In the genomic region with DNA sequence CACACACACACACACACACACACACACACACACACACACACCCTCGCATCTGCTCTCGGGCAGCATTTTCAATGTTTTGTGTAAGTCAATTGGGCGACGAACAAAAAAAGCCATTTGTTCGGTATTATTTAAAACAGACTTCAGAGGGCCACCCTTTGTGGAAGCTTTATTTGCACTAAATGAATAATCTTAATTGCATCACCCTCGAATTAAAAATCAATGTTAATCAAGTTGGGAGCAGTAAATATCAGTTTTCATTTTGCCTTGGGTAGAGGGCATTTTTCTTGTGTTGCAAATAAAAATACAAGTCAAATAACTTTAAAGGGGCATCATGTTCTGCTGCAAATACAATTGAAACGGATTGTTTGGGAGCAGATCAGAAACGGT, we compare ENCODE assay signal across 20 mouse cellular contexts. TPM values are rescaled to one million over a fixed set of nuclear protein-coding genes. Genes with fewer than 3 reads are reported as not detected.
A peak's percentile ranks its signal among the peaks of the same experiment; 100 is the strongest.
DNase-seq lines count a peak whose midpoint lies in the region; ATAC-seq and TF ChIP-seq lines count a peak whose summit lies in the region.
"Had no signal": no experiment of that assay in that cellular context is flagged by ENCODE, and none has a peak within 500 bp of the region (broad histone marks: within the 10 kb centered on the region; RNA-seq: fewer than 3 reads in every experiment).

No protein-coding gene starts in this region.

- H3K9me3 ChIP-seq in forebrain, postnatal 0 days (ENCODE audit: low read length), result no peaks in the 10 kb centered on the region
- no peaks in the 10 kb centered on the region for H3K9me3 ChIP-seq in forebrain, embryonic 11.5 days (ENCODE audit: control insufficient read depth, low read length)
- H3K9me3 ChIP-seq in intestine, postnatal 0 days (ENCODE audit: control insufficient read depth), result no peaks in the 10 kb centered on the region
- no peaks in the 10 kb centered on the region for H3K9me3 ChIP-seq in intestine, embryonic 15.5 days
- H3K9me3 ChIP-seq in neural tube, embryonic 13.5 days, result no peaks in the 10 kb centered on the region
- H3K9me3 ChIP-seq in neural tube, embryonic 15.5 days (replicated peaks), result no peaks in the 10 kb centered on the region
- H3K9me3 ChIP-seq: embryonic facial prominence, embryonic 12.5 days; heart, embryonic 13.5 days had no signal

- H3K4me1 ChIP-seq in forebrain, postnatal 0 days (ENCODE audit: insufficient read depth), result no peaks in the 10 kb centered on the region
- H3K4me1 ChIP-seq in forebrain, embryonic 11.5 days (replicated peaks; ENCODE audit: control insufficient read depth, insufficient read depth, low read length), result peaks cover 7% of the 10 kb centered on the region
- no peaks in the 10 kb centered on the region; the same call in 1 of the 2 replicates for H3K4me1 ChIP-seq in intestine, postnatal 0 days (replicated peaks; ENCODE audit: control insufficient read depth, insufficient read depth, low read length)
- 0 out of 2 replicates have a peak, but pooled peaks cover 7% of the 10 kb centered on the region for H3K4me1 ChIP-seq in intestine, embryonic 15.5 days (replicated peaks)
- peaks cover 14% of the 10 kb centered on the region; the same call in 1 of the 2 replicates for H3K4me1 ChIP-seq in neural tube, embryonic 13.5 days (replicated peaks)
- H3K4me1 ChIP-seq in neural tube, embryonic 15.5 days, result peaks cover 9% of the 10 kb centered on the region

- 2% methylated on average over 8 of the region's 8 CpGs for WGBS in forebrain, postnatal 0 days
- under 1% methylated on average over 8 of the region's 8 CpGs for WGBS in forebrain, embryonic 11.5 days
- WGBS in intestine, postnatal 0 days, result 2% methylated on average over 8 of the region's 8 CpGs
- WGBS in intestine, embryonic 15.5 days, result 1% methylated on average over 8 of the region's 8 CpGs
- 2% methylated on average over 8 of the region's 8 CpGs for WGBS in neural tube, embryonic 13.5 days
- WGBS in neural tube, embryonic 15.5 days, result under 1% methylated on average over 8 of the region's 8 CpGs

- no peak overlapping the region for H3K27ac ChIP-seq in forebrain, postnatal 0 days (ENCODE audit: low read depth, low read length)
- no peak overlapping the region for H3K27ac ChIP-seq in forebrain, embryonic 11.5 days (ENCODE audit: low read depth, low read length)
- no peak overlapping the region for H3K27ac ChIP-seq in intestine, postnatal 0 days (ENCODE audit: low read depth, low read length)
- no peak overlapping the region for H3K27ac ChIP-seq in intestine, embryonic 15.5 days
- peak overlapping the region; percentile 78; the same call in 1 of the 2 replicates for H3K27ac ChIP-seq in neural tube, embryonic 13.5 days (replicated peaks)
- no peak overlapping the region; the same call in 1 of the 2 replicates for H3K27ac ChIP-seq in neural tube, embryonic 15.5 days (replicated peaks)
- H3K27ac ChIP-seq: embryonic facial prominence, embryonic 12.5 days; heart, embryonic 13.5 days; liver, embryonic 14.5 days had no signal

- no peak for ATAC-seq in forebrain, postnatal 0 days
- ATAC-seq in forebrain, embryonic 11.5 days (replicated peaks; ENCODE audit: low FRiP score), result no peak
- ATAC-seq in intestine, postnatal 0 days, result no peak
- no peak for ATAC-seq in intestine, embryonic 15.5 days
- no peak for ATAC-seq in neural tube, embryonic 13.5 days (ENCODE audit: low read depth)
- ATAC-seq in neural tube, embryonic 15.5 days (ENCODE audit: low FRiP score), result no peak
- ATAC-seq: inflammation-experienced regulatory T-cells, adult 6 months had no signal

- H3K9ac ChIP-seq in forebrain, postnatal 0 days, result no peak overlapping the region
- H3K9ac ChIP-seq in forebrain, embryonic 11.5 days (ENCODE audit: low read length), result no peak overlapping the region
- no peak overlapping the region for H3K9ac ChIP-seq in intestine, postnatal 0 days (ENCODE audit: low read depth, low read length)
- H3K9ac ChIP-seq in intestine, embryonic 15.5 days, result no peak overlapping the region
- H3K9ac ChIP-seq in neural tube, embryonic 13.5 days, result no peak overlapping the region
- no peak overlapping the region for H3K9ac ChIP-seq in neural tube, embryonic 15.5 days (replicated peaks)
- H3K9ac ChIP-seq: embryonic facial prominence, embryonic 12.5 days; heart, embryonic 13.5 days; liver, embryonic 14.5 days had no signal

- no peak overlapping the region for H3K4me2 ChIP-seq in forebrain, postnatal 0 days (ENCODE audit: low read depth)
- H3K4me2 ChIP-seq in forebrain, embryonic 11.5 days (ENCODE audit: low read depth, low read length, severe bottlenecking), result no peak overlapping the region
- H3K4me2 ChIP-seq in intestine, postnatal 0 days (replicated peaks; ENCODE audit: low read depth), result no peak overlapping the region
- H3K4me2 ChIP-seq in intestine, embryonic 15.5 days (replicated peaks), result no peak overlapping the region
- H3K4me2 ChIP-seq in neural tube, embryonic 13.5 days, result no peak overlapping the region
- no peak overlapping the region for H3K4me2 ChIP-seq in neural tube, embryonic 15.5 days
- H3K4me2 ChIP-seq: embryonic facial prominence, embryonic 12.5 days had no signal

- DNase-seq in forebrain, postnatal 0 days, result peak; percentile 65
- no peak for DNase-seq in forebrain, embryonic 11.5 days (ENCODE audit: low spot score)
- no peak for DNase-seq in adrenal gland, postnatal 14 days
- no peak for DNase-seq in layer of hippocampus, adult 9-11 months
- DNase-seq: adrenal gland, postnatal 10 days; lung, postnatal 10 days; right cerebral cortex, adult 18-20 months had no signal

- H3K27me3 ChIP-seq in forebrain, postnatal 0 days (ENCODE audit: insufficient read depth, low read length), result peaks cover 70% of the 10 kb centered on the region
- H3K27me3 ChIP-seq in forebrain, embryonic 11.5 days (ENCODE audit: control insufficient read depth, insufficient read depth, low read length), result peaks cover 83% of the 10 kb centered on the region
- H3K27me3 ChIP-seq in intestine, postnatal 0 days (replicated peaks; ENCODE audit: control insufficient read depth, insufficient read depth, low read length), result peaks cover 92% of the 10 kb centered on the region
- H3K27me3 ChIP-seq in intestine, embryonic 15.5 days (replicated peaks), result peaks cover 78% of the 10 kb centered on the region
- peaks cover 91% of the 10 kb centered on the region for H3K27me3 ChIP-seq in neural tube, embryonic 13.5 days
- peaks cover 81% of the 10 kb centered on the region for H3K27me3 ChIP-seq in neural tube, embryonic 15.5 days (replicated peaks)
- H3K27me3 ChIP-seq: CH12.LX had no signal

- H3K36me3 ChIP-seq in forebrain, postnatal 0 days (ENCODE audit: insufficient read depth), result no peaks in the 10 kb centered on the region
- H3K36me3 ChIP-seq in forebrain, embryonic 11.5 days (ENCODE audit: control insufficient read depth, insufficient read depth, low read length), result no peaks in the 10 kb centered on the region
- H3K36me3 ChIP-seq in intestine, postnatal 0 days (ENCODE audit: control insufficient read depth, insufficient read depth), result no peaks in the 10 kb centered on the region
- no peaks in the 10 kb centered on the region for H3K36me3 ChIP-seq in intestine, embryonic 15.5 days
- no peaks in the 10 kb centered on the region for H3K36me3 ChIP-seq in neural tube, embryonic 13.5 days
- H3K36me3 ChIP-seq in neural tube, embryonic 15.5 days, result no peaks in the 10 kb centered on the region
- H3K36me3 ChIP-seq: embryonic facial prominence, embryonic 12.5 days; heart, embryonic 13.5 days had no signal

- TF ChIP-seq CTCF in forebrain, postnatal 0 days (IDR thresholded peaks at IDR 0.05; ENCODE audit: low read depth), result no peak
- no peak for TF ChIP-seq CTCF in intestine, postnatal 0 days (IDR thresholded peaks at IDR 0.05; ENCODE audit: low read depth)

- H3K4me3 ChIP-seq in forebrain, postnatal 0 days (ENCODE audit: low read depth, low read length), result no peak overlapping the region
- no peak overlapping the region for H3K4me3 ChIP-seq in forebrain, embryonic 11.5 days (ENCODE audit: low read depth, low read length)
- peak overlapping the region; percentile 5; the same call in 1 of the 2 replicates for H3K4me3 ChIP-seq in intestine, postnatal 0 days (ENCODE audit: low read depth, low read length)
- no peak overlapping the region for H3K4me3 ChIP-seq in intestine, embryonic 15.5 days (replicated peaks)
- peak overlapping the region; percentile 8; the same call in 1 of the 2 replicates for H3K4me3 ChIP-seq in neural tube, embryonic 13.5 days
- no peak overlapping the region for H3K4me3 ChIP-seq in neural tube, embryonic 15.5 days (replicated peaks)
- H3K4me3 ChIP-seq: embryonic facial prominence, embryonic 12.5 days had no signal

RNA-seq across cellular contexts. Expression of a gene that starts 1.4 kb away (rescaled TPM):
- total RNA-seq in forebrain, postnatal 0 days (2014; rRNA removed), result 1.1 and 4.3 TPM in 2 replicates
- polyA plus RNA-seq in forebrain, postnatal 0 days (2015; fragmentation: Nextera tagmentation; extraction: Ambion mirVana), result 0.57 and 1.5 TPM in 2 replicates
- polyA plus RNA-seq in forebrain, embryonic 11.5 days (2014; fragmentation: Nextera tagmentation; extraction: Ambion mirVana), result 3.3 and 4.4 TPM in 2 replicates
- not detected in 2 replicates for polyA plus RNA-seq in intestine, postnatal 0 days (2015; fragmentation: Nextera tagmentation; extraction: Ambion mirVana)
- not detected in 2 replicates for polyA plus RNA-seq in intestine, embryonic 15.5 days (2015; fragmentation: Nextera tagmentation; extraction: Ambion mirVana)
- polyA plus RNA-seq in neural tube, embryonic 13.5 days (2015; fragmentation: Nextera tagmentation; extraction: Ambion mirVana), result 9.5 and 10.7 TPM in 2 replicates
- polyA plus RNA-seq in neural tube, embryonic 15.5 days (2015; fragmentation: Nextera tagmentation; extraction: Ambion mirVana), result 6.9 and 7.0 TPM in 2 replicates
- total RNA-seq in adrenal gland, postnatal 14 days (2021), result not detected in 2 replicates
- total RNA-seq: adrenal gland, postnatal 10 days; CH12.LX; gastrocnemius, postnatal 4 days; layer of hippocampus, postnatal 14 days; megakaryocyte, adult 5-6 weeks had no signal
- polyA plus RNA-seq: heart, embryonic 13.5 days; inflammation-experienced regulatory T-cells, adult 6 months; kidney, embryonic 14.5 days; liver, embryonic 14.5 days had no signal

Comparison
In these comparisons a context has a peak if more than half of its experiments do, and no peak if none do; other contexts are left out.
1. H3K4me3 ChIP-seq: peak in intestine, postnatal 0 days (single experiment) and neural tube, embryonic 13.5 days (single experiment); none in forebrain, postnatal 0 days (single experiment), forebrain, embryonic 11.5 days (single experiment), intestine, embryonic 15.5 days (single experiment) and neural tube, embryonic 15.5 days (single experiment).